Mouse (Mus musculus) mesoderm, embryonic 11.5 days (tissue): ENCODE results near the gene Pqbp1.

Source experiments
- DNase-seq: peaks from one replicate; pipeline ENCODE4 v3.0.0-alpha.2; 2012; ENCODE audit warnings: low read depth, low spot score

Pqbp1 gene

DNA sequence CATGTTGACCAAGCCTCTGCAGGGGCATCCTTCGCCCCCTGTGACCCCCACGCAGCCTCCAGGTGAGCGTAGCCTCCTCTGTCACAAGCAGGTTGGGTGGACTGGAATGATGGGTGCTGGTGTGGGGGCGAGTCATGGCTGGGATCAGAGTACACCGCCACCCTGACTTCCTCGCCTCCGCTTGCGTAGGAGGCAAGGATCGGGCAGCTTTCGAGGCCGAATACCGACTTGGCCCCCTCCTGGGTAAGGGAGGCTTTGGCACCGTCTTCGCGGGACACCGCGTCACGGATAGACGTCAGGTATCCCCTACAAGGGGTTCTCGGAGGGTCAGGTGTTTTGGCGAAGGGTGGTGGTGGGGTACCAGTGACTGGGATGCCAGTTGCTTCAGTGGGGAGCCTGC, 20.6 kb downstream of the Pqbp1 start:
- no peak for DNase-seq

DNA sequence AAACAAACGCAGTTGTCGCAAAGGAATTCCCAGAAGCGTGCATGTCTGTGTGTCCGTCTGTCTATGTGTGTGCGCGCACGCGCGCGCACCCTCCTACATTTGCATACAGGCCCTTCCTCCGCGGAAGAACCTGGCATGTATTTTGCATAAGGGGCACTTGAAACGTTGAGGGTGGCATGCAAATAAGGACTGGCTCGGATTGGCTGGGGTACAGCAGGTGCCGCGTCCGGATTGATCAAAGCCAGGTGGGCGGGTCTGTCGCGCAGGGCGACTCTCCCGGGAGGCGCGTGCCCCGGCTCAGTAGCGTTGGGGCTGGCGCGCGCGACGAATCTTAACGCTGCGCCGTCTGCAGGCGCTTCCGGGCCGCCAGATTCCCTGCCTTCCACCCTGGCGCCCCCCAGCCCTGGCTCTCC, 21.1 kb downstream of the Pqbp1 start, which contains the start of gene Pim2:
Pim2 (plus strand) TSS at position 256 of the 413 bp plus-strand sequence.
- peak; percentile 82 for DNase-seq

DNA sequence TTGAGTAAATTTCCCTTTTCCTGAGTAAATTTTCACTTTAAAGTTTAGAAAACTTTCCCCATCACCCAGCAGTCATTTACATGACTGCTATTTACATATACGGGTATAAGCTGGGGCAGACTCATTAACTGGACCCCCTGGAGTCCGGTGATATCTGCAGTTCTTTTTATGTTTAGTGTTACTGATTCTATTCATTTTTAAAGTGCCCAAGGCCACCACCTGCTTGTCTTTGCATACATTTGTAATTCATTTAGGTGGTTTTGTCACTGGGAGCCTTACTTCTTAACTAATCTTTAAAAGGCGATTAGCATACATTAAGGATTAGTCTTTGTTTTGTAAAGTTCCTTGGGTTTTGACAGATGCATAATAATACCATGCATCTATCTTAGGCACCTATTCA, 29.2 kb downstream of the Pqbp1 start:
- DNase-seq, result no peak

DNA sequence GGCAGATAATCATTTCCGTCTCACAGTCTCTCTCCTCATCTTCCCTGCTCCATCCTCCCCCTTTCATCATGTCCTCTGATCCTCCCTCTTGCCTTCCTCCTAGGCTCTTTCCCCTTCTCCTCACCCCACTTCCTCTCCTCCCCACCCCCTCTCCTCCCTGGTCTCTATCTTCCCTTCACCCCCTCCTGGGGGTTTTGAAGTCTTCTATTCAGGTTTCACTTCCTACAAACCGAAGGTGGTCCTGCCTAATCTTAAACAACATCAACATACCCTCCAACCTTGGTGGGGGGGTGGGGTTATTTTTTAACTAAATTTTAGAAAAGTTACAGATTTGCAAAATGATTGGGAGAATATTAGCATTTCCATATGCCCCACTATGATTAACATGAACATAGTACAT, 30.6 kb downstream of the Pqbp1 start:
- DNase-seq, result no peak

DNA sequence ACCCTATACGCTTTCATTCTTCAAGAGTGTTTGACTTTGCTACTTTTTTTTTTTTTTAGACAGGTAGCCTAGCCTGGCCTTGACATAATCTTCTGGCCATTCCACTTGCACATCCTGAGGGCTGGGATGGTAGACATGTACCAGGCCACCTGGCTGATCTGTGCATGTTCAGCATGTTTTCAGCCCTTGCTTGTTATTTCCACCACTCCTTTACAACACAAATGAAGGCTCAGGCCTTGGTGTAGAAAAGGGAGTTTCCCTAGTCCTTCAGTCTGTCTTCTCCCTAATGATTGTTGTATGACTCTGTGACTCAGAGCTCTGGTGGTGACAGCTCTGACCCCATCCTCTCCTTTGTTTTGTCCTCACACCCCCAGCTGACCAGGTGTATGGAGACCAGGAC, 31.9 kb downstream of the Pqbp1 start:
- no peak for DNase-seq

DNA sequence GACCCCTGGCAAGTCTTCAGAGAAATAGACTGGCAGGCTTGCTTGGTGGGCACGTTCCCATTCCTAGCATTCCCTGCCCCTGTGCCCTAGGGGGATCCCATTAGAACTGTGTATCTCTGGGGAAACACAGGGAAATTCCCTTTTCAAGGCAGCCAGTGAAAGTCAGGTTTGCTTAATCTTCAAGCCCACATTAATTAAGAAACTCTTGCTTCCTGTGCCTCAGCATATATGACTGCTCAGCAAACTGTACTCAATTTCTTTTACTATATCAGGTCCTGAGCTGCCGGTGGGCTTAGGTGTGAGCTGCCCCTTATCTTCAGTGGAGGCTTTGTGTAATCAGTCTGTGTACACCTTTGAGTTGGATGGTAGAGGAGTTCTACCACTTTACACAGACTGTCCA, 33.3 kb downstream of the Pqbp1 start:
- no peak for DNase-seq

DNA sequence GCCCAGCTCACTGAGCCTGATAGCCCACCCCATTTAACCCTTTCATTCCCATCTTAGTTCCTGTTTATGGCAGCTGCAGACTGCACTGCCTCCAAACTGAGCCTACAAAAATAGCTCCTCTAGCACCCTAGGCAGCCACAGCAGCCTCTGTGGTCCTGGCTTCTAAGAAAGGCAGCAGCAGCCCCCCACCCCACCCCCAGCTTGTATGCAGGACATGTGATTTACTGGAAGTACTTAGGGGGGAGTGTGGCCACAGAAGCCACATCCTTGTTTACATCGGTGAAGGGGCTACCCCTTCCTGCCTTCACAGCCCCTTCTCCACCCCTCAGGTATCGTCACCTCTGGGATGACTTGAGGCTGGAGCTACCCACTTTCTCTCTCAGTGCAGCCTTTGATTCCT, 33.7 kb downstream of the Pqbp1 start:
- no peak for DNase-seq

DNA sequence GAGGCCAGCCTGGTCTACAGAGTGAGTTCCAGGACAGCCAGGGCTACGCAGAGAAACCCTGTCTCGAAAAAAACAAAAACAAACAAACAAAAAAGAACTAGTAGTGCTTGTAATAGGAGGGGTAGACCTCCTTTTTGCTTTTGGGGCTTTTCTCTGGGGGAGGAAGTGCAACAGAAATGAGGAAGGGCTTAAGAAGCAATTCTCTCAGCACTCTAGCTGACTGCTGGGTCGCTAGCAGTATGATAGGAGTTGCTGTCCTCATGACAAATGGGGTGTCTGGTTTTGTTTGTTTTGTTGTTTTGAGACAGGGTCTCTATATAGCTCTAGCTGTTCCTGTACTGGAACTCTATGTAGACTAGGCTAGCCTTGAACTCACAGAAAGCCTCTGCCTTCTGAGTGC, 34.5 kb downstream of the Pqbp1 start:
- no peak for DNase-seq

DNA sequence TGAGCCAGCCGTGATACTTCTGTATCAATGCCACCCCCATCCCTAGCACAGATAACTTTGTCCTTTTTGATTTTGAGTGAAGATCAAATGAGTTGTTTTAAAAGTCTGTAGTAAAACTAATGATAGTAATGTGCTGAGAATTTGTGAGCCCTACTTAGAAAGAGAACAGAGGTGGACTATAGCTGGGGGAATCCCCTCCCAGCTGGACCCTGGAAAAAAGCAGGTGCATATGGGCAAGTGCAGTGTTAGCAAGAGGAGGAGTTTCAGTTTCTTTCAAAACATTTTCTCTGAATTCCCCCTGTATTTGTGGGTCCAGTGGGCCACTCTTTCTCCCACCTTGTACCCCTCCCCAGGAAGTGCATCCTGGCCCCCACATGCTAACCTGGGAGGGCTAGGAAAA, 35.9 kb downstream of the Pqbp1 start:
- no peak for DNase-seq

DNA sequence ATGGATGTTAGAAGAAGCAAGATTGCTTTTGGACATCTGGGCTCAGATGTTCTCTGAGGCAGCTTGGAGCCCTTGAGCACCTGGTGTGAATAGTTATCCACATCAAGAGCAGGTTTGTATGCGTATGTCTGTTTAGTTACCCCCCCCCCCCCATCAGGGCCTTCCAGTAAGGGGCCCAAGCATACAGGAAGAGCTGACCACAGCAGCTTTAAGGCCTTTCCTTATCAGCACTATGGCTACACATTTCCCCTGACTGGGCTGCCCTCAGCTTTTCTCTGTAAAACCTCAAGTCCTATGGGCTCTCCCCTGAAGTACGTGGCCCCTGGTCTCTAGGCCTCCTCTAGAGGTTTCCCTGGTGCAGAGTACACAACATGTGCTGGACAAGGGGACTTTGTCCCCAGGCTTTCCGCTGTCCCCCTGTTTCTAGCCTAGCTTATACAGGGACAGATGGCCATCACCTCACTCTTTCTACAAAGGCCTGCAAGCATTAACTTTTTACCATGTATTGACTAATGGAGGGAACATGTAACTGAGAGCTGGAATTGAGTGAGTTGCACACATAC, 39.8 kb downstream of the Pqbp1 start:
- no peak for DNase-seq

DNA sequence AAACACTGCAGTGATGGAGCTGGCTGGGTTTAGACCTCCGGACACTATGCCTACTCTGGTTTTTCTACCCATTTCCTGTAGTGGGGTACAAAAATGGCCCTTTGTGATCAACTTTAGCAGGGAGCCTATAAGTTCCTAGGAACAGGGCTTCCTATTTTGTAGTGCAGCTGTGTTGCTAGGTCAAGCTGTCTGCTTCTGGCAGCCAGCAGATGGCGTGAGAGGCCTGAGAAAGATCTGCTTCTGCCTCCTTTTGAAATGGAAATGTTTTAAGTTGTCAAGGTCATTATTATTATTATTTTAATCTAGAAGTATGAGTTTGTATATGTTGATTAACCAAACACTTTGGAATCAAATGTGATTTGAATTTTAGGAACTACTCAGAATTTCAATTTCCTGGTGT, 44.5 kb downstream of the Pqbp1 start:
- peak; percentile 18 for DNase-seq

DNA sequence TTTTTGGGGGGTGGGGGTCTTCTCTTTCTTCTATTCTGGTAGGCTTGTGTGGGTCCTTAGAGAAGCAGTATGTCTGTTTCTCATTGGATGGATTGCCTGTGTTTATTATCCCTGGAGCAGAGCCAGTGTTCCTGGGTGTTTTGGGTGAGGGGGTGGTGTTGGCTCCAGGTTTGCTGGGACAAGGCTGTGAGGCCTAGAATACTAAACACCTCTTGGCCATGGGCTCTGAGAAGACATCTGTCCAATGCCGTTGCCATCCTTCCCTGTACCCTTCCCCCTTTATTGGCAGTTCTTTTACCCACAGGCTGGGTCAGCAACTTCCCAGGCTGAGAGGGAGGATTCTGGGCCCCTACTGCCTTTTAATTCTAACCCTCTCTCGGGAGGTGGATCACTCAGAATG, 51.2 kb downstream of the Pqbp1 start:
- no peak for DNase-seq
